Mouse (Mus musculus): ENCODE results near the gene 1700088E04Rik. TPM values are rescaled to one million over a fixed set of nuclear protein-coding genes. Genes with fewer than 3 reads are reported as not detected.

The 1700088E04Rik gene
- total RNA-seq, 4 experiments from 2014 or later: 7.0 to 14.8 (median 10.2) TPM

DNA sequence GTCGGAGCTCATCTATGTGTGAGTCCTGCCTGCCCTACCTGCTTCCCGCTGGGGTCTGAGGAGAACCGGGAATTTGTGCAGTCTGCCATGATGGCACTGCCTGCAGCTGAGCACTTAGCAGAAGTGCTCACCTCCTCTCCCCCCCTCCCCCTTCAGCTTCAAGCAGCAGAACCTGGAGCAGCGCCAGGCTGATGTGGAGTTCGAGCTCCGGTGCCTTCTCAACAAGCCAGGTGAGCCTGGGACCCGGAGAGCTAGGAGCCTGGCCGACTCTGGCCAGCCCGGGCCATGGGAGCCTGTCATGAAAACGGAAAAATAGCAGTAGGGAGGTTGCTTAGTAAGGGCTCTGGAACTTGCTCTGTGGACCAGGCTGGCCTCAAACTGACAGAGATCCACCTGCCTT is 10.3 kb downstream of the 1700088E04Rik start:
- no peak for DNase-seq

DNA sequence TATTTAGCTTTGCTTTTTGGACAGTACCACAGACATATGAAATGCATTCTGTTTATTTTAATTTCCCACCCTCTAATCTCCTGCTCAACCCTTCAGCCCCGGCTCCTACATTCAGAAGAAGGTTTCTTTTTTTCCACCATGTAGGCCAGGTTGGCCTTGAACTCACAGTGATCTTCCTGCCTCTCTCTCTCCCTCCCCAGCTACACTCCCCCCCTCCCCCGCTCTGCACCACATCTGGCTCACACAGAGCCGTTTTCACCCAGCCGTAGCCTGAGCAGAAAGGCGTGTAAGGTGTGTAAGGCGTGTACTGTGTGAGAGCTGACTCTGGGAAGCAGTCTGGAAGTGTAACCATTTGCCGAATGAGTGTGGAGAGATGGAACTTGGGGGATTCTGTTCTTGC is 11.7 kb downstream of the 1700088E04Rik start:
- DNase-seq: no peak

DNA sequence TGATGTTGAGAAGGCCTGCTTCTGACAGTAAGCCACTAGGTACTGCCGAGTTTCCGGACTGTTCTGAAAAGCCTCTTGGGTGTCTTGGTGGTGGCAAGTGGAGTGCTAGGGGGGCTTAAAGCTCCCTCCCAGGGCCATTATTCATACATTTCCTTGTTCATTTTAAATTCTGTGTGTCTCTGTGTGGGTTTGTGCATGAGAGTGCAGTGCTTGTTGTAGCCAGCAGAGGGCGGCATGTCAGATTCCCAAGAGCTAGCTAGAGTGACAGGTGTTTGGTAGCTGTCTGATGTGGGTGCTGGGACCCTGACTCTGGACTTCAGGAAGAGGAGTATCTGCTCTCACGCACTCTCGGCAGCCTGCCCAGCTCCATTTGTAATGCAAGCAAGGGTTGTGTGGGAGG is 12.8 kb downstream of the 1700088E04Rik start:
- DNase-seq: no peak

DNA sequence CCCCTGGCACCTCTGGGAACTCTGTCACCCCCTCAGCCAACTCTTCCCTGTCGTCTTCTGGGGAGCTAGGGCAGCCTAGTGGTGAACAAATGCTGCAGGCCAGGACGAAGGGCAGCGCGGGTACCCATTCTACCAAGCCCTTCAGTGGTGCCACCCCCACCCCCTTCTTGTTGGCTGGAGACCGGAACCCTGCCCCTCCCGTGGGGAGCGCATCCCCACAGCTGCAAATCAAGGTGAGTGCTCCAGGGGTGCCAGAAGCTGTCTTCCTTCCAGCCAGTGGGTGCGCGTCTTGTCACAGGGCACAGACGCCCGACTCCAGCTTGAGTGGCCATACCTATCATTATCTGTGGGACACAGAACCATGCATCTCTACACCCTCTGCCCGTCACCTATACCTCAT is 14.0 kb downstream of the 1700088E04Rik start:
- no peak for DNase-seq

DNA sequence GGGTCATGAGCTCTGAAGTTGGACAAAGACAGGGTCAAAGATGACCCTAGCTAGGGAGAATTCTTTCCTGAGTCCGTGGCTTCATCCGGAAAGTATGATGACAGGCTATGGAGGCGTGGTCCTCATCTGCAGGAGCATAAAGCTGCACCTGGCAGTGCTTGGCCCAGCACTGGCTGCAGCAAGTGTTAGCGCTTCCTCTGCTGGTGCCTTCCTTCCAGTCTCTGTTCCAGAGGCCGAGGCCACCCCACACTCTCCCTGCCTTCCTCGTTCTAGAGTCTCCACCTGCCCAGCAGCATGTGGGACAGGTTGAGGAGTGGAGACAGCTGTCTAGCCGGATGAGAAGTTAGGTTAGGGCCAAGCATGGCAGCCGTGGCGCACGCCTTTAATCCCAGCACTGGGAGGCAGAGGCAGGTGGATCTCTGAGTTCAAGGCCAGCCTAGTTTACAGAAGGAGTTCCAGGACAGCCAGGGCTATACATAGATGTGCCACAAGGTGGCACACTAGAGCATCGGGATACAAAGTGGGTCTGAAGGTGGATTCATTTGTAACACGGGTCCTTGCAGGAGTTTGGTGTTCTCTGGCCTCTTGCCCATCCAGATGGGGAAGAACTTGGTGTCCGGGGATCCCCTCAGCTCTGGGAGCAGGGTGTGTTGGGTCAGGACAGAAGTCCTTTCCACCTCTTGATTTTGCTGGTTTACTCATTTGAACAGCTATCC is 14.7 kb downstream of the 1700088E04Rik start:
- no peak for DNase-seq

DNA sequence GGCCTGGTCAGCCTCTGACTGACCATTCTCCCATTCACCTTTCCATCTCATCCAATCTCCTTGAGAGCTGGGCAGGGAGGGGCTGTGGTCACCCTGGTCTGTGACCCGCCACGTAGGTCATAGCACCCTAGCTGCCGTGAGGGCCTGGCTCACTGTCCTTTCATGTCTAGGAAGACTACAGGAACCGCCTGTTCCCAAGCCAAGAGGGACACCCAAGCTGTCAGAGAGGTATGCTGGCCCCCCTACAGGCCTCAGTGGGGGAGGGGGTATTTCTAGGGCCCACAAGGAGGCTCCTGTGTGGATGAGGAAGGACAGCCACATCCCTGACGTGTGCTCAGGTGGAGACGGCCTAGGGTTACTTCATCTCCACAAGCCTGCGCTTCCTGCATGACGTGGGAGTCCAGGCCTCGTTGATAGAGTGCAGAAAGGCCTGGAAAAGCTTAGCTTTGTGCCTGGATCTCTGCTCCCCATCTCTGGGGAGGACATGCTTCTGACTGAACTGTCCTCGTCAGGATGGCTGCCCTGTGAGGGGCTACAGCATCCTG is 16.6 kb downstream of the 1700088E04Rik start:
- DNase-seq: no peak

DNA sequence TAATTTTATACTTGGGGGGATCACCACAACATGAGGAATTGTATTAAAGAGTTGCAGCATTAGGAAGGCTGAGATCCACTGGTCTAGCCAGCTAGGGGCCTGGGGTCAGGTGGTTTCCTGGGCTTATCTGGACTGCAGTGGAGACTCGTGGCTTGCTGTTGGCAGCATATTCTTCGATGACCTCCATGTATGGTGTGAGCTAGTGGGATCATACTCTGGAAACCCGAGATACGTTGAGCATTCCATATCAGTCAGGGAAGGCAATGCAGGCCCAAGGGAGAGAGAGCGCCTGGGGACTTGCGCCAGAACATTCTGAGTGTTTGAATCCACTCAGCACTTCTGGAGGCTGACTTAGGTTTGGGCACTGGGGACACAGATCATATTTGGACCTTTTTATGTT is 17.3 kb downstream of the 1700088E04Rik start:
- no peak for DNase-seq

DNA sequence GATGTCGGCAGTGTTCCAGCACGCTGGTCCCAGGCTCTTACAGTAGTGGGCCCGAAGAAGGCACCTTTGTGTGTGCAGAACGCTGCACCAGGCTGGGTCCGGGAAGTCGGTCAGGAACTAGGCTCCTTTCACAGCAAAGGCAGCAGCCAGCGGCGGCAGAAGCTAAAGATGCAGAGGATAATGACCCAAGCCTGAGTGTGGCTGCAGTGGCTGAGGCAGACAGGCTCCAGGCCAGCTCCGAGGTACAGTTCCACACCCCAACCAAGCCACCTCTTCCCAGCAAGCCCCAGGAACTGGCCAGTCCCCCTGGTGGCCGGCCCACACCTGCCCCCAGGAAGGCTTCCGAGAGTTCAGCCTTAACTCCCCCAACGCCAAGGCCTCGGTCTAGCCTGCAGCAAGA is 18.5 kb downstream of the 1700088E04Rik start:
- DNase-seq: no peak

DNA sequence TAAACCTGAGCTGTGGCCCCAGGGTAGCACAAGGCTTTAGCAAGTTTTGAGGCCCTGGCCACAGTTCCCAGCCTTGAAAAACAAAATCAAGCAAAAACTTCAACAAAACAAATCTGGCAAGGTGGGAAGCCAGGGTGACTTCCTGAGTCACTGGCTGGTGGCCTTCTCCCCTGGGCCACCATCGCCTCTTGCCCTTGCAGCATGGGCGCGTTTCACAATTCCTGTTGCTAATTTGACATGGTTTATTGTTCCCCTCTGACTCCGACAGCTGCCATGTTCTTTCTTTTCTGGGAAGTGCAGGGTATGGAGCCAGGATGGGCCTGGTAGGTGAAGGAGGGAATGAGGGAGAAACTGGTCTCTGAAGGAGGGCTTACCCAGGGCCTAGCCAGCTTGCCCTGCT is 18.9 kb downstream of the 1700088E04Rik start:
- DNase-seq: peak; percentile 64

DNA sequence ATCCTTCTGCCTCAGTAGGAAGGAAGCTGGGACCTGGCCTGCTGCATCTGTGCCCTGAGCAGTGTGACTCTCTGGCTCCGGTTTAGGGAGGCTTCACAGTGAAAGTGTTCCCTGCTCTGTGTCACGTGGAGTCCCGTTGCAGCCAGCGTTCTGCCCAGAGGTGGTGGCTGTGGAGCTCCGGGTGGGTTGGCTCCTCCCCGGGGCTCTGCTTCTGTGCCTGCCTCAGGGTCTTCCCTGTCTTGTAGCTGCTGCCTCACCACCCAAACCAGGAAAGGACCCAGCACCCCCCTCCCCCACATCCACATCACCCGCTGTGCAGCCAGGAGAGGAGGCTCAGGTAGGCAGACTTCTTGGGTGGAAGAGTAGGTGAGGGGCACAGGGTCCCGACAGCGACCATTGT is 21.6 kb downstream of the 1700088E04Rik start:
- DNase-seq: no peak

DNA sequence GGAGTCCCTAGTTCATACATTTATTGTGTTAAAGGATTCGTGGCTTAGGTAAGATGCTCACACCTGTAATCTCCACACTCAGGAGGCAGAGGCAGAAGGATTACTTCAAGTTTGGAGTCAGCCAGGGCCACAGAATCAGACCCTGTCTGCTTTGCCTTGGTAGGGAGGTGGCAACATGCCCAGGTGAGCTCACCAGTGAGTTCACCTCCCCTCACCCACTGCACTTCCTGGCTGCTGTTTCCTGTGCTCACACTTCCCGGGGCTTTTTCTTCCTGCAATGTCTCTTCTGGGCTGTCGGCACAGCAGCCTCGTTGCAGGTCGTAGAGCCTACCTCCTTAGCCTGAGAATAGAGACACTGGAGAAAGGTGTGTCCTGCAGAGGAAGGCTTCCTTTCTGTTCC is 25.8 kb downstream of the 1700088E04Rik start:
- DNase-seq: no peak

DNA sequence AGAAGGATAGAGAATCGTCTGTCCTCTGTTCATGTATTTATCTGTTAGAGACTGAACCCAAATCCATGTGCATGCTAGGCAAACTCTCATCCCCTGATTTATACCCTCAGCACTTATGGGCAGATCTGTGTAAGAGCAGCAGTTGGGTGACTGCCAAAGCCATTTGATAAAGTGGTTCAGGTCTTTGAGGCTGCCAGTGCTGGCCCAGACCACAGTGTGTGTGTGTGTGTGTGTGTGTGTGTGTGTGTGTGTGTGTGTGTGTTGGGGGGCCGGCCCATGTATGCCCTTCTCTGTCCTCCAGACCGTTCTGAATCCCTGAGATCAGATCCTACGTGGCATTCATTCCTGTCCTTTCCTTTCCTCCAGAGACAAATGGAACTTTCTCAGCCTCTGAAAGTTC is 29.3 kb downstream of the 1700088E04Rik start:
- no peak for DNase-seq

DNA sequence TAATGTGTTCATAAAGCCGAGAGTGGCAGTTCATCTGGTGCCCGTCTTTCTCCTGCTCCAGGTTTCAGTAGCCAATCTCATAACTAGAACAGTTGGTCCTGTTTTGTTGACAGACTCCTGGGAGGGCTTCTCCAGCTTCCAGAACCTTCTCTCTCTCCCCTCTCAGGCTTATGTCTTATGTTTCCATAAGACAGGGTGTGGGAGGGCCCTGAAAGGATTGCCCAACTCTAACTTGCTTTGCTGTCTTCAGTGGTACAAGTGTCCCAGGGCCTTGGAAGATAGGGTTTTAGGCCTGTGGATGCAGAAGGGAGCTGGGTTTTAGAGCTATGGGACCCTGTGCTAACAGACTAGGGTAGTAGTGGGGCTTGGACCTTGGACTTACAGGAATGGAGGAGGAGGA is 30.5 kb downstream of the 1700088E04Rik start:
- no peak for DNase-seq

DNA sequence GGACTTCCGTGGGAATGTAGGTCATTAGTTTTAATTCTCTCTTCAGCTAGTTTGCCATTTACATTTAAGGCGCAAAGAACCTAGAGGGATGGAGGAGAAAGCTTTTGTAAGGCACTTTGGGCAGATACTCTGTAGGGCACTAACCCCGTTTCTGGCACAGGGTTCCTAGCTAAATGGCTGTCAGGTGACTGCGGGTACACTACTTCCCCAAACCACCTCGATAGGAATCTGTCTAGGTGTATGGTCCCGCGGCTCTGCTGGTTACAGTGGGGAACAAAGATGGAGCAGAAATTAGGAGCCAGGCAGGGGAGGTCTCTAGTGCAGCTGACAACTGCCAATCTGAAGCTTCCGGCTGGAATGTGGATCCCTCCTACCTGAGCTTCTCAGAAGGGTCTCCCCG is 31.0 kb downstream of the 1700088E04Rik start:
- no peak for DNase-seq

DNA sequence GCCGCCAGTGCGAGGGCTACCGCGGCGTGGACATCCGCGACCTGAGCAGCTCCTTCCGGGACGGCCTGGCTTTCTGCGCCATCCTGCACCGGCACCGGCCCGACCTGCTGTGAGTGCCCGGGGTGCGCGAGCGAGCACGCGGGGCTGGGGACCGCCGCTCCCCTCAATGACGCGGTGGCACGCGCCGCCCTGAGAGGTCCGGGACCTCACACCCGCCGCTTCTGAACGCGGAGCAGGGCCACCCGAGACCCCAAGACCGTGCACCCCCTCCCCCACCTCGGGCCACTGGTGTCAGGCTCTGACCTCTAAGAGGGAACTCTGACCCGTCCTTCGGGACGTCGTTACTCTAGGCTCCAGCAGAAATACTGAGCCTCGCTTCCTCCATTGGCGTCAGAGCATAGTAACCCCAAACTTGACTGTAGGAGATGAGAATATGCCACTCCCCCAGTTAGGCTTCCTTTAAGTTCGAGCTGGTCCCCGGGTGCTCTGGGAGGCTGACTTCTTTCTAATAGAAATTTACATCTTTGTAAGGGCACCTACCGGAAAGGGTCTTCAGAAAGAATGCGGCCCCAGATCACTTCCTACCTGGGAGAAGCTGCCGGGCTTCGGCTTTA is 31.6 kb downstream of the 1700088E04Rik start:
- DNase-seq: no peak

DNA sequence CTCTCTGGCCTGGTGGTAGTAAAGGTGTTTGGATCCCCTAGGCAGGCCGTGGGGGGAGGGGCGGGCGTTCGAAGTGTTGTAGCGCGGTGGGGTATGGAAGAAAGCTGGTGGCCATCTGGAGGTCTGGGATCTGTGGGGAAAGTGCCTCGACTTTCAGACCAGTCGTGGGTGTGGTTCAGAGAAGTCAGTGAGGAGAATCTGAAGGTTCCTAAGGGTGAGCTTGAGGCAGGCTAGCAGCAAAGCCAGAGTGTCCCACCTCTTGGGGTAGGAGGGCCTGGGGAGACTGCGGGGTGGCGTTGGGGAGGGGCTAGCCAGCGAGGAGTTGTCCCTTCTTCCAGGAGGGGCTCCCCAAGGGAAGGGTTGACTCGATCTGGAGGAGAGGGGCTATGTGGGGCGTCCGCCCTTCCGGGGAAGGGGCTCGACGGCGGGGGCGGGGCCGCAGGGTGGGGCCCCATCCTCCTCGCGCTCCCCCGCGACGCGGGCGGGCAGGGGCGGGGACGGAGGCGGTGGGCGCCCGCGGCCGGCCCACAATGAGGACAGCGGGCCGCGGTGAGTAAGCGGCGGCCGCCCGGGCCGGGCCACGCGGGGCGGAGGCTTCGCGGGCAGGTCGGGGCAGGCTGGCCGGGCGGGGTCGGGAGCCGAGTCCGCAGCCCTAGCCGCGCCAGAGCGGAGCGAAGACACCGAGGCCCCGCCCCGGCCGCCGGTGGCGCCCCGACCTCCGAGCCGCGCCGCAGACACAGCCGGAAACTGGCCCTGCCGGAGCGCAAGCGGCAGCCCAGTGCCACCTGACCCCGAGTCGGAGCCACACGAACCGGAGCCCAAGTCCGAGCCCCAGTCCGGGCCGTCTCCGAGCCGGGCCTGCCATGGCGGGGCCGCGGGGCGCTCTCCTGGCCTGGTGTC is 32.4 kb downstream of the 1700088E04Rik start, which contains the start of gene Micall1:
Micall1 (plus strand) TSS at position 478 of the 900 bp plus-strand sequence.
- DNase-seq: peak; percentile 71

DNA sequence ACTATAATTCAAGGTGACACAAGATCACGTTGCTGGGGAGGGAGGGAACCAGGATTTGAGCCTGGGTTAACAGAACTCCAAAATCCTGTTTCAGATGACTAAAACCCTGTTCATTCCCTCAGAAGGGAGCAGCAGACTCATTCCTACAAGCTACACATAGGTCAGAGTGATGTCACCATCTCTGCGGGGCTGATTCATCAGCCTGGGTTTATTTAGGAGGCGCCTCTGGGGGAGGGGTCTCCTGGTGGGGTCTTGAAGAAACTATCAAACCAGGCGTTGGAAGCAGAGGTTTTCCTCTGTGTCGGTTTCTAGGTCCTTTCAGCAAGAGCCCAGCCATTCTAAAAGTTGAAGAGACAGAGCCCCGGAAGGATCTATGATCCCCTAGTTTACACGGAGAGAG is 33.1 kb downstream of the 1700088E04Rik start:
- no peak for DNase-seq

DNA sequence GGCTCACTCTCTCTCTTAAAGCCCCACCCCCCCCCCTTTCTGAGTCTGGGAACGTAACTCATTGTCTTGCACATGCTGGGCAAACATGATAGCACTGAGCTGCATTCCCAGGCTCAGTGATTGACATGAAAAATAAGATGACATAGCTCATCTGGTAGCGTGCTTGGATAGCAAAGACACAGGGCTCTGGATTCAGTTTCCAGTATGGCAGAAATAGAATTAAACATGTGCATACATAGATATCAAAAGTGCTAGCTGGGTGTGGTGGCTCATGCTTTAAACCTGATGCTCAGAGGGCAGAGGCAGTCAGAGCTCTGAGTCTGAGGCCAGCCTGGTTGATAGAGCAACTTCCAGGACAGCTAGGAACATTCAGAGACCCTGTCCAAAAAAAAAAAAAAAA is 35.2 kb downstream of the 1700088E04Rik start:
- no peak for DNase-seq

DNA sequence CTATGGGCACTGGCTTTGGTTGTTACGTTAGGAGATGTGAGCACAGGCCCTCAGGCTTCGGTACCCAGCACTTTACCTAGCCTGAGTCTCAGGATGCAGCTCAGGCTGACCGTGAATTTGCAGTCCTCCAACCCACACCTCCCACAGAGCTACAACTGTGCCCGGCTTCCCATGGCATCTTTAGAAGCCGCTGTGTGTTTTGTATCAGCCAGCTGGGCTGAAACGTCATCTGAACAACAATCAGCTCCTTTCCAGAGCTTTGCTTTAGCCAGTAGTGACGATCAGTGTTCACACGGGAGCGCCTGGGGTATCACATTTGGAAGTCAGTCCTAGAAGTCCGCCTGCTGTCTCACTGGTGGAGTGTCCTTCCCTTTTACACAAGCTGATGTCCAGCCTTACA is 37.8 kb downstream of the 1700088E04Rik start:
- no peak for DNase-seq

DNA sequence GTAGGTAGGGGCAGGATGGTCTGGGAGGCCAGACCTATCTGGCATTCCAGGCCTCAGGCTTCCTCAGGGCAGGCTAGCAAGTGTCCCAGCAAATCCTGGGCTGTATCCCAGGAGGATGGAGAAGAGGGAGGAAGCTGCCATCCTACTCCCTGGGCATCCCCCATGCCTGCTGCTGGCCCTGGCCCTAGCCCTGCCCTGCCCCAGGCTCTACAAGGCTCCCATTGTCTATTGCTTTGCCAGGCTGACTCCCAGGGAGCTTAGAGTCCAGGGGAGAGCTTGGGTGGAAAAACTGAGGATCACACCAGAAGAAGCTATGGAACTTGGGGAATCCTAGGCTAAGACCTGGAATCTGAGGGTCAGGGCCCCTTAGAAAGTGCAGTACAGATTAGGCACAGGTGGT is 39.5 kb downstream of the 1700088E04Rik start:
- no peak for DNase-seq

DNA sequence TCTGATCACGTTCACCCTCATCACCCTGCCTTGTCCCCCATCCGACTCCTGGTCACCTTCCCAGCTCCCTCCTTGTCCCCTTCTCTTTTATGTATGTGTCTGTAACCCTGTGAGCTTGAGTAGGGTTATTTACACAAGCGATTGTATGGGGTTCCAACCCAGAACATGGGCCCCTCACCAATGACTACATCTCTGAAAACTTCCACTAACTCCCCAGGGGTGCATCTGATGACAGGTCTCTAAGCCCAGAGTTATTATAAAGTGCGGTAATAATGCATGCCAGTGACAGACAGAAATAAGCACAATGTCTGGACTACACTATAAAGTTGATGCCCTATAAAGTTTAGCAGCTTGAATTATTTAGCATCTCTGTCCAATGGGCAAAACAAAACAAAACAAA is 40.7 kb downstream of the 1700088E04Rik start:
- no peak for DNase-seq

DNA sequence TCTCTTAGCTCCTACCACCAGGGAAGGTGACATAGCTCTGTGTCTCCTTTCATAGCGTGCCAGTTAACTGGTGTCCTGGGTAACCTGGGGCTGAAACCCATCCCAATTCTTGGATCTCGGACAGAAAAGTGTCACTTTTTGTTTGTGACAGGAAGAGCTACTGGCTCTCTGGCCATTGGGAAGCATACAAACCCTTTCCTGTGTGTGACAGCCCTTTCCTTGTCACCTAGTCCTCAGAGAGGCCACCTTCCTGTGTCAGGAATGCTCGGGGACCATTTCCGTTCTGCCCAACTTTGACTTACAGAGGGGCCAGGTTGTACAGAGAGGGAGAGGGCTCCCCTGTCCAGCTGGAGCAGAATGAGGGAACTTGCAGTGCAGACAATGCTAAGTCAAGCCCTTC is 41.6 kb downstream of the 1700088E04Rik start:
- no peak for DNase-seq

DNA sequence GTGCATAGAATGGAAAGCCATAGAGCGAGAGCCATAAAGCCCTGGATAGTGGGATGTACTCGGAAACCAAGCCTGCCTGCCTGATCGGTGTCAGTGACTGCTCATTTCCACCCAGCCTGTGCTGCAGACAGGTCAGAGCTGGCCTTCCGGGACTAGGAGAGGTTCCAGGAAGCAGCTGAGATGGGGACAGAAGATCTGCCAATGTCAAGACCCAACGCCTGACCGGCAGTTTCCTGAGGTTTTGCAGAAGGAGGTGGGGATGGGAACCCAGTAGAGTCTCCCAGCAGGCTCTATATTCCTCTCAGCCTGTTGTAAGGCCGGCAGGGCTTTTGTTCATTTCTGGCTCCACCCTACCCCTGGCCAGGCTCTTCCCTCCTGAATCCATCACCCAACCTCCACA is 42.2 kb downstream of the 1700088E04Rik start:
- DNase-seq: no peak
